Mouse (Mus musculus) lung, embryonic 14.5 days (tissue): ENCODE data around the gene Scn2a. TPM values are rescaled to one million over a fixed set of nuclear protein-coding genes. Genes with fewer than 3 reads are reported as not detected.

ENCODE experiments used
- ATAC-seq: fragments of 200-750 bp; cut with Nextera tagmentation; 2 replicates; pipeline ENCODE4 v1.8.0; 2017; ENCODE audit warnings: mild to moderate bottlenecking, moderate TSS enrichment, moderate library complexity; ENCODE audit not compliant: insufficient read depth
- DNase-seq: peaks from one replicate; pipeline ENCODE4 v3.0.0-alpha.2; 2015
- H3K27ac ChIP-seq: fragments of 300-500 bp; sonication (generic); 2 replicates; pipeline ENCODE4 v1.5.1; 2014; ENCODE audit warnings: low read depth, mild to moderate bottlenecking, moderate library complexity
- H3K27me3 ChIP-seq: fragments of 300-500 bp; sonication (generic); 2 replicates; pipeline ENCODE4 v1.6.1; 2014; ENCODE audit warnings: low read length, control low read depth; ENCODE audit not compliant: insufficient read depth
- H3K36me3 ChIP-seq: fragments of 300-500 bp; sonication (generic); 2 replicates; pipeline ENCODE4 v1.6.1; 2014; ENCODE audit warnings: control low read depth; ENCODE audit not compliant: insufficient read depth
- H3K4me1 ChIP-seq: fragments of 300-500 bp; sonication (generic); 2 replicates; pipeline ENCODE4 v1.6.1; 2014; ENCODE audit warnings: antibody characterized with exemption, control low read depth; ENCODE audit not compliant: insufficient read depth
- H3K4me2 ChIP-seq: fragments of 300-500 bp; sonication (generic); 2 replicates; pipeline ENCODE4 v1.6.1; 2014; ENCODE audit warnings: mild to moderate bottlenecking
- H3K4me3 ChIP-seq: fragments of 300-500 bp; sonication (generic); 2 replicates; pipeline ENCODE4 v1.5.1; 2014; ENCODE audit warnings: low read depth, low read length
- H3K9ac ChIP-seq: fragments of 300-500 bp; sonication (generic); 2 replicates; pipeline ENCODE4 v1.6.1; 2014
- H3K9me3 ChIP-seq: fragments of 300-500 bp; sonication (generic); 2 replicates; pipeline ENCODE4 v1.6.1; 2016; ENCODE audit warnings: low read depth, low read length, control low read depth
- CTCF ChIP-seq: IDR thresholded peaks from 2 replicates; pipeline ENCODE4 v1.5.1; 2016; ENCODE audit warnings: antibody characterized with exemption, low read depth
- WGBS: fragments of 180-500 bp; shearing (Covaris S2); extraction: QIAGEN DNeasy Blood & Tissue Kit; methylation state at CpG from one replicate; pipeline ENCODE4 v1.1.7; 2014; 5-methylcytosine and 5-hydroxymethylcytosine counted together
- polyA plus RNA-seq: library from polyadenylated mRNA; unstranded; fragments of >200 nt; fragmentation: Nextera tagmentation; extraction: Ambion mirVana; gene quantifications from 2 replicates; pipeline ENCODE4 v1.2.1, GENCODE M21; 2014

Gene Scn2a
- polyA plus RNA-seq, 1 experiment from 2014 or later = 1.8 TPM

GRCm38 (mm10) chr2:65700246-65700645 lies 79.7 kb downstream of the Scn2a start:
- no peaks in the 10 kb centered on the region for H3K27me3 ChIP-seq
- WGBS = 84% methylated on average over 1 of the region's 1 CpGs
- H3K9ac ChIP-seq = no peak overlapping the region
- H3K4me3 ChIP-seq = no peak overlapping the region
- no peak for ATAC-seq
- no peak overlapping the region for H3K4me2 ChIP-seq
- no peak overlapping the region for H3K27ac ChIP-seq
- no peak for TF ChIP-seq CTCF
- peak; percentile 7 for DNase-seq
- H3K36me3 ChIP-seq = no peaks in the 10 kb centered on the region
- no peaks in the 10 kb centered on the region for H3K9me3 ChIP-seq
- H3K4me1 ChIP-seq = no peaks in the 10 kb centered on the region

- H3K36me3 ChIP-seq = no peaks in the 10 kb centered on the region
- no peak for TF ChIP-seq CTCF
- no peaks in the 10 kb centered on the region for H3K27me3 ChIP-seq
- DNase-seq (no peak), ATAC-seq (no peak)
- H3K9me3 ChIP-seq = no peaks in the 10 kb centered on the region
- no peaks in the 10 kb centered on the region for H3K4me1 ChIP-seq
- WGBS = 92% methylated on average over 3 of the region's 3 CpGs
- H3K4me2 ChIP-seq = no peak overlapping the region
- no peak overlapping the region for H3K27ac ChIP-seq
- no peak overlapping the region for H3K9ac ChIP-seq
- H3K4me3 ChIP-seq = no peak overlapping the region
Observed at GRCm38 (mm10) chr2:65701175-65701574, 80.6 kb downstream of the Scn2a start.

DNA sequence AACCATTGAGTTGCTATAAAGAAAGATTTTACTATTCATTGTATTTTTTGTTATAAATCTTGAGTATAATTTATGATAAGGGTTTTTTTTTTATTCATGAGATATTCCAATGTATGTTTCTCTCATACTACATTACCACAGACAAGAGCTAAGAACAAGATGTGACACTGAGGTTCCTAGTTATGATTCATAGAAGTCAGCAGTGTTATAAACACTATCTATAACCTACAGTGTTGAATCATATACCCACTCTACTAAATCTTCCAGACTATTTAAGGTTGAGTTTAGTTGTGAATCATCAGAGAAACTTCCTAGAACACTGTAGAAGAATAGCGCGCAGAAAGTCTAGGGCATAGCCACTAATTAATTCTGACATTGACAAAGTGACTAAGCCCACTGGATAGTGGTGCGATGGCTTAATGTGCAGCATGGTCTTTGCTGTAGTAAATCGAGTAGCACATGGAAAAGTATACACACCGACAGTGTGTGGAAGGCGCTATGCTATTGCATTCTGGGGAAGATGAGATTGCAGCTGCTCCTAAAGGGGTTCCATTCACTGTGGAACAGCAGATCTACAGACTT lies 101.7 kb downstream of the Scn2a start:
- H3K4me3 ChIP-seq = no peak overlapping the region
- 88% methylated on average over 6 of the region's 6 CpGs for WGBS

DNA sequence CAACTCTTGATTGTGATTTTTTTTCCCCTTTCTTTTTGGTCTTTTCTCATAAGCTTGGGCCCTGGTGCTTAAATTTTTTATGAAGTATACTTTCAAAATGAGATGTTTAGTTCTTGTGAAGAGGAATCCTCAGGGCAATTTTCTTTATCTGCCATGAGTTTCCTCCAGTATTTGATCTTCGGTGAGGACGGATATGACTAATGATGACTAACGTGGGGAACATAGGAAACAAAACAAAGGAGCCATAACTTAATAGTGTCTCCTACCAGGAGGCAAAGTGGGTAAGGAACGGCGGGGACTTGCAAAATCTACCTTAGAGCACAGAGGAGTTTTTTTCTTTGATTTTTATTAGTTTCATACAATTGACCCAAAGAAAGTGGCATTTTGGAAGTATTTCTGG lies 124.8 kb downstream of the Scn2a start:
- no peak overlapping the region for H3K4me3 ChIP-seq
- H3K4me1 ChIP-seq = no peaks in the 10 kb centered on the region
- no peak overlapping the region for H3K9ac ChIP-seq
- H3K9me3 ChIP-seq = no peaks in the 10 kb centered on the region
- no peaks in the 10 kb centered on the region for H3K36me3 ChIP-seq
- H3K27ac ChIP-seq = no peak overlapping the region
- no peak for DNase-seq
- no peak overlapping the region for H3K4me2 ChIP-seq
- no peak for TF ChIP-seq CTCF
- WGBS = 66% methylated on average over 5 of the region's 5 CpGs
- H3K27me3 ChIP-seq = no peaks in the 10 kb centered on the region
- no peak for ATAC-seq

More for the DNA sequence above, 101.7 kb downstream of the Scn2a start:
- H3K36me3 ChIP-seq = no peaks in the 10 kb centered on the region
- no peaks in the 10 kb centered on the region for H3K4me1 ChIP-seq
- H3K9me3 ChIP-seq = no peaks in the 10 kb centered on the region
- no peak overlapping the region for H3K4me2 ChIP-seq
- H3K27ac ChIP-seq = no peak overlapping the region
- no peaks in the 10 kb centered on the region for H3K27me3 ChIP-seq
- no peak overlapping the region for H3K9ac ChIP-seq
- DNase-seq (no peak), ATAC-seq (no peak)
- TF ChIP-seq CTCF = no peak

GRCm38 (mm10) chr2:65782442-65782841 lies 161.9 kb downstream of the Scn2a start:
- Histone ChIP-seq H3K9ac (no peak overlapping the region), H3K4me2 (no peak overlapping the region), H3K27me3 (no peaks in the 10 kb centered on the region), H3K36me3 (no peaks in the 10 kb centered on the region), H3K4me1 (no peaks in the 10 kb centered on the region), H3K27ac (no peak overlapping the region), H3K4me3 (no peak overlapping the region), H3K9me3 (no peaks in the 10 kb centered on the region)
- DNase-seq (no peak), ATAC-seq (no peak)
- no peak for TF ChIP-seq CTCF
- WGBS = 50% methylated on average over 7 of the region's 7 CpGs

- Histone ChIP-seq H3K27me3 (no peaks in the 10 kb centered on the region), H3K4me1 (no peaks in the 10 kb centered on the region), H3K4me3 (no peak overlapping the region), H3K9me3 (no peaks in the 10 kb centered on the region), H3K4me2 (no peak overlapping the region), H3K27ac (no peak overlapping the region), H3K36me3 (no peaks in the 10 kb centered on the region), H3K9ac (no peak overlapping the region)
- 62% methylated on average over 2 of the region's 2 CpGs for WGBS
- ATAC-seq (no peak), DNase-seq (no peak)
- TF ChIP-seq CTCF = no peak
Observed at GRCm38 (mm10) chr2:65783392-65783791, 162.8 kb downstream of the Scn2a start.

- DNase-seq = peak; percentile 79
Observed at GRCm38 (mm10) chr2:65792516-65792915, 171.9 kb downstream of the Scn2a start.

More at GRCm38 (mm10) chr2:65792516-65792915, 171.9 kb downstream of the Scn2a start:
- no peak for ATAC-seq
- no peak overlapping the region for H3K4me3 ChIP-seq
- no peaks in the 10 kb centered on the region for H3K4me1 ChIP-seq
- H3K9me3 ChIP-seq = no peaks in the 10 kb centered on the region
- no peak overlapping the region for H3K4me2 ChIP-seq
- no peak overlapping the region for H3K9ac ChIP-seq
- H3K36me3 ChIP-seq = no peaks in the 10 kb centered on the region
- TF ChIP-seq CTCF = peak; percentile 63
- 21% methylated on average over 3 of the region's 3 CpGs for WGBS
- H3K27me3 ChIP-seq = no peaks in the 10 kb centered on the region
- no peak overlapping the region for H3K27ac ChIP-seq
